Comparison of ENCODE assay signal across 9 mouse cellular contexts in genomic region chr5:138571623-138572022, GRCm38 (mm10). TPM values are rescaled to one million over a fixed set of nuclear protein-coding genes. Genes with fewer than 3 reads are reported as not detected.
DNase-seq lines count a peak whose midpoint lies in the region; ATAC-seq lines count a peak whose summit lies in the region.
"Had no signal": no experiment of that assay in that cellular context is flagged by ENCODE, and none has a peak within 500 bp of the region (broad histone marks: within the 10 kb centered on the region; RNA-seq: fewer than 3 reads in every experiment).

No protein-coding gene starts in this region.

- no peaks in the 10 kb centered on the region for H3K36me3 ChIP-seq in forebrain, embryonic 11.5 days (ENCODE audit: control insufficient read depth, insufficient read depth, low read length)
- no peaks in the 10 kb centered on the region for H3K36me3 ChIP-seq in forebrain, embryonic 10.5 days (replicated peaks)
- H3K36me3 ChIP-seq in midbrain, embryonic 14.5 days (ENCODE audit: control insufficient read depth, insufficient read depth, low read length), result no peaks in the 10 kb centered on the region
- H3K36me3 ChIP-seq in midbrain, embryonic 13.5 days, result no peaks in the 10 kb centered on the region
- H3K36me3 ChIP-seq in embryonic facial prominence, embryonic 10.5 days (replicated peaks), result no peaks in the 10 kb centered on the region

- no peak overlapping the region for H3K4me2 ChIP-seq in forebrain, embryonic 11.5 days (ENCODE audit: low read depth, low read length, severe bottlenecking)
- H3K4me2 ChIP-seq in midbrain, embryonic 14.5 days (ENCODE audit: low read length), result no peak overlapping the region
- no peak overlapping the region for H3K4me2 ChIP-seq in midbrain, embryonic 13.5 days (replicated peaks)

- ATAC-seq in forebrain, embryonic 11.5 days (replicated peaks; ENCODE audit: low FRiP score), result no peak
- ATAC-seq in midbrain, embryonic 14.5 days (ENCODE audit: low FRiP score, low TSS enrichment), result no peak
- ATAC-seq in midbrain, embryonic 13.5 days, result no peak

- no peak overlapping the region for H3K4me3 ChIP-seq in forebrain, embryonic 11.5 days (ENCODE audit: low read depth, low read length)
- no peak overlapping the region for H3K4me3 ChIP-seq in forebrain, embryonic 10.5 days
- H3K4me3 ChIP-seq in midbrain, embryonic 14.5 days (replicated peaks; ENCODE audit: low read depth, low read length), result no peak overlapping the region
- no peak overlapping the region for H3K4me3 ChIP-seq in midbrain, embryonic 13.5 days (replicated peaks)
- no peak overlapping the region for H3K4me3 ChIP-seq in embryonic facial prominence, embryonic 10.5 days

- DNase-seq in forebrain, embryonic 11.5 days (ENCODE audit: low spot score), result peak; percentile 72
- DNase-seq in forebrain, embryonic 10.5 days (ENCODE audit: extremely low spot score, low spot score), result no peak
- peak; percentile 76 for DNase-seq in midbrain, embryonic 14.5 days
- peak; percentile 55 for DNase-seq in embryonic facial prominence, embryonic 10.5 days (ENCODE audit: low spot score)
- DNase-seq in retina, embryonic 14.5 days (ENCODE audit: low spot score), result peak; percentile 54
- DNase-seq in frontal cortex, postnatal 10 days (ENCODE audit: low spot score in 2 of 2), result no peak
- DNase-seq in frontal cortex, postnatal 14 days (ENCODE audit: low spot score in 2 of 2), result no peak

- H3K4me1 ChIP-seq in forebrain, embryonic 11.5 days (replicated peaks; ENCODE audit: control insufficient read depth, insufficient read depth, low read length), result no peaks in the 10 kb centered on the region
- no peaks in the 10 kb centered on the region for H3K4me1 ChIP-seq in forebrain, embryonic 10.5 days
- no peaks in the 10 kb centered on the region for H3K4me1 ChIP-seq in midbrain, embryonic 14.5 days (ENCODE audit: control insufficient read depth, insufficient read depth, low read length)
- no peaks in the 10 kb centered on the region for H3K4me1 ChIP-seq in midbrain, embryonic 13.5 days (replicated peaks)
- H3K4me1 ChIP-seq in embryonic facial prominence, embryonic 10.5 days, result no peaks in the 10 kb centered on the region

- 49% methylated on average over 4 of the region's 4 CpGs for WGBS in forebrain, embryonic 11.5 days
- WGBS in forebrain, embryonic 10.5 days, result 53% methylated on average over 4 of the region's 4 CpGs
- whole genome bisulfite sequencing in midbrain, embryonic 14.5 days, result 54% methylated on average over 4 of the region's 4 CpGs
- WGBS in midbrain, embryonic 13.5 days, result 51% methylated on average over 4 of the region's 4 CpGs
- 48% methylated on average over 4 of the region's 4 CpGs for WGBS in embryonic facial prominence, embryonic 10.5 days

- no peak overlapping the region for H3K9ac ChIP-seq in forebrain, embryonic 11.5 days (ENCODE audit: low read length)
- H3K9ac ChIP-seq in midbrain, embryonic 14.5 days (replicated peaks; ENCODE audit: low read length), result no peak overlapping the region
- H3K9ac ChIP-seq in midbrain, embryonic 13.5 days (replicated peaks), result no peak overlapping the region

- no peaks in the 10 kb centered on the region for H3K27me3 ChIP-seq in forebrain, embryonic 11.5 days (ENCODE audit: control insufficient read depth, insufficient read depth, low read length)
- no peaks in the 10 kb centered on the region for H3K27me3 ChIP-seq in forebrain, embryonic 10.5 days (ENCODE audit: poor library complexity, severe bottlenecking)
- no peaks in the 10 kb centered on the region for H3K27me3 ChIP-seq in midbrain, embryonic 14.5 days (ENCODE audit: control insufficient read depth, insufficient read depth, low read length)
- H3K27me3 ChIP-seq in midbrain, embryonic 13.5 days, result no peaks in the 10 kb centered on the region
- no peaks in the 10 kb centered on the region for H3K27me3 ChIP-seq in embryonic facial prominence, embryonic 10.5 days (replicated peaks; ENCODE audit: low read depth, poor library complexity, severe bottlenecking)

- no peaks in the 10 kb centered on the region for H3K9me3 ChIP-seq in forebrain, embryonic 11.5 days (ENCODE audit: control insufficient read depth, low read length)
- H3K9me3 ChIP-seq in forebrain, embryonic 10.5 days, result no peaks in the 10 kb centered on the region
- H3K9me3 ChIP-seq in midbrain, embryonic 14.5 days (ENCODE audit: control insufficient read depth, low read length), result no peaks in the 10 kb centered on the region
- H3K9me3 ChIP-seq in midbrain, embryonic 13.5 days, result no peaks in the 10 kb centered on the region
- H3K9me3 ChIP-seq in embryonic facial prominence, embryonic 10.5 days, result 0 out of 2 replicates have a peak, but pooled peaks cover 3% of the 10 kb centered on the region

- H3K27ac ChIP-seq in forebrain, embryonic 11.5 days (ENCODE audit: low read depth, low read length), result no peak overlapping the region
- H3K27ac ChIP-seq in forebrain, embryonic 10.5 days, result no peak overlapping the region
- no peak overlapping the region for H3K27ac ChIP-seq in midbrain, embryonic 14.5 days (replicated peaks; ENCODE audit: low read depth, low read length)
- no peak overlapping the region for H3K27ac ChIP-seq in midbrain, embryonic 13.5 days
- H3K27ac ChIP-seq in embryonic facial prominence, embryonic 10.5 days (replicated peaks), result no peak overlapping the region

RNA-seq across cellular contexts. Expression of gene 1700123K08Rik, which starts 7.1 kb away (rescaled TPM):
- polyA plus RNA-seq in forebrain, embryonic 11.5 days (2014; fragmentation: Nextera tagmentation; extraction: Ambion mirVana), result not detected in 2 replicates
- polyA plus RNA-seq in forebrain, embryonic 10.5 days (2016; fragmentation: Nextera tagmentation; extraction: Ambion mirVana), result not detected in 2 replicates
- not detected in 2 replicates for polyA plus RNA-seq in midbrain, embryonic 14.5 days (2014; fragmentation: Nextera tagmentation; extraction: Ambion mirVana)
- not detected in 2 replicates for polyA plus RNA-seq in midbrain, embryonic 13.5 days (2015; fragmentation: Nextera tagmentation; extraction: Ambion mirVana)
- not detected in 2 replicates for polyA plus RNA-seq in embryonic facial prominence, embryonic 10.5 days (2016; fragmentation: Nextera tagmentation; extraction: Ambion mirVana)
- polyA plus RNA-seq: heart, postnatal 0 days had no signal

RNA-seq across cellular contexts. Expression of gene Zfp68, which starts 47.9 kb away (rescaled TPM):
- 65.0 and 67.5 TPM in 2 replicates for polyA plus RNA-seq in forebrain, embryonic 11.5 days (2014; fragmentation: Nextera tagmentation; extraction: Ambion mirVana)
- polyA plus RNA-seq in forebrain, embryonic 10.5 days (2016; fragmentation: Nextera tagmentation; extraction: Ambion mirVana), result 50.0 and 50.6 TPM in 2 replicates
- 94.7 and 108 TPM in 2 replicates for polyA plus RNA-seq in midbrain, embryonic 14.5 days (2014; fragmentation: Nextera tagmentation; extraction: Ambion mirVana)
- polyA plus RNA-seq in midbrain, embryonic 13.5 days (2015; fragmentation: Nextera tagmentation; extraction: Ambion mirVana), result 91.2 and 95.3 TPM in 2 replicates
- polyA plus RNA-seq in embryonic facial prominence, embryonic 10.5 days (2016; fragmentation: Nextera tagmentation; extraction: Ambion mirVana), result 60.3 and 63.7 TPM in 2 replicates

RNA-seq across cellular contexts. Expression of gene A430033K04Rik, which starts 51.0 kb away (rescaled TPM):
- 11.9 and 14.3 TPM in 2 replicates for polyA plus RNA-seq in forebrain, embryonic 11.5 days (2014; fragmentation: Nextera tagmentation; extraction: Ambion mirVana)
- 9.1 and 9.6 TPM in 2 replicates for polyA plus RNA-seq in forebrain, embryonic 10.5 days (2016; fragmentation: Nextera tagmentation; extraction: Ambion mirVana)
- polyA plus RNA-seq in midbrain, embryonic 14.5 days (2014; fragmentation: Nextera tagmentation; extraction: Ambion mirVana), result 17.4 and 22.6 TPM in 2 replicates
- polyA plus RNA-seq in midbrain, embryonic 13.5 days (2015; fragmentation: Nextera tagmentation; extraction: Ambion mirVana), result 22.7 and 24.4 TPM in 2 replicates
- 9.8 and 10.4 TPM in 2 replicates for polyA plus RNA-seq in embryonic facial prominence, embryonic 10.5 days (2016; fragmentation: Nextera tagmentation; extraction: Ambion mirVana)

Comparison
In these comparisons a context has a peak if more than half of its experiments do, and no peak if none do; other contexts are left out.
1. DNase-seq: peak in forebrain, embryonic 11.5 days (single experiment), midbrain, embryonic 14.5 days (single experiment), embryonic facial prominence, embryonic 10.5 days (single experiment) and retina, embryonic 14.5 days (single experiment); none in forebrain, embryonic 10.5 days (single experiment), frontal cortex, postnatal 10 days (0 of 2) and frontal cortex, postnatal 14 days (0 of 2).